Mouse (Mus musculus): ENCODE results near the gene Gadd45a. TPM values are rescaled to one million over a fixed set of nuclear protein-coding genes. Genes with fewer than 3 reads are reported as not detected.

Gene Gadd45a
- total and polyA plus RNA-seq, 3 experiments, result 12.5 to 26.2 (median 19.5) TPM

DNA sequence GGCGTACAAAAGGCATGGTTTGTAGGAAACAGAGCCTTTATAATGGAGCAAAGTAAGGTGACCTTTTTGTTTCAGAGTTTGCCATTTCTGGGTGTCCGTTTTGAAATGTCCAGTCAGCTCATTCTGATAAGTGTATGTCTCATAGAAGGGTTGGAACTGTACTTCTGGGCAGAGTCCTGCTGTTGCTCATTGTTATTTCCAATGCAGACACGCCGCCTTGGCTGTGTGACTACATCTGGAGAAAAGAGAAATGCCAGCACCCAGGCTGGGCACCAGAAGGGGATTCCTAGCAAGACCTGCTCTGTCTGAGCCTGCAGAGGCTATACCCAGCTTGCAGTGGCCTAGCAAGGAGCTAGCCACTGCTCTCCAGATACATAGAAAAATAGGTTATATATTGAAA, 43.9 kb upstream of the Gadd45a start:
- Histone ChIP-seq H3K9me3 (replicated peaks; ENCODE audit: low read length) (no peaks in the 10 kb centered on the region), H3K27me3 (replicated peaks) (no peaks in the 10 kb centered on the region), H3K9ac (ENCODE audit: insufficient read depth, low read depth) (no peak overlapping the region), H3K79me2 (replicated peaks; ENCODE audit: control insufficient read depth, extremely low read depth, insufficient read depth, poor library complexity, severe bottlenecking) (no peaks in the 10 kb centered on the region), H3K4me1 (ENCODE audit: control insufficient read depth in 1 of 2, insufficient read depth in 2 of 2) (peaks cover 10 to 21% of the 10 kb centered on the region in 2 experiments), H3K27ac (ENCODE audit: insufficient read depth, low read depth) (no peak overlapping the region), H3K36me3 (replicated peaks in 1 of 2; ENCODE audit: control insufficient read depth in 1 of 2, insufficient read depth in 1 of 2, low read length in 1 of 2) (no peaks in the 10 kb centered on the region), H3K4me3 (replicated peaks in 1 of 3; ENCODE audit: low read depth in 2 of 3, low read length in 2 of 3, poor library complexity in 1 of 3) (no peak overlapping the region), H3K4me2 (ENCODE audit: insufficient read depth, low read depth, poor library complexity, severe bottlenecking) (no peak overlapping the region)
- no peak for TF ChIP-seq BHLHE40 (IDR thresholded peaks at IDR 0.05; ENCODE audit: low read depth, low read length)
- no peak for TF ChIP-seq JUND (conservative IDR thresholded peaks at IDR 0.05; ENCODE audit: low read depth, low read length)
- TF ChIP-seq POLR2AphosphoS2 (IDR thresholded peaks at IDR 0.05; ENCODE audit: low read depth, low read length), result no peak
- no peak for TF ChIP-seq ZMIZ1 (IDR thresholded peaks at IDR 0.05; ENCODE audit: low read depth, low read length)
- TF ChIP-seq MYC (IDR thresholded peaks at IDR 0.05; ENCODE audit: low read depth, low read length), result no peak
- no peak for TF ChIP-seq TBP (conservative IDR thresholded peaks at IDR 0.05; ENCODE audit: low read depth, low read length)
- no peak for TF ChIP-seq ZC3H11A (IDR thresholded peaks at IDR 0.05; ENCODE audit: low read depth, low read length)
- no peak for TF ChIP-seq EP300 (IDR thresholded peaks at IDR 0.05; ENCODE audit: low read length)
- no peak for TF ChIP-seq USF1 (IDR thresholded peaks at IDR 0.05; ENCODE audit: low read depth, low read length)
- dilution Hi-C loops (cut with MboI; ENCODE audit: extremely low pct_ligation_motif_present, extremely low pct_unique_long_range_greater_than_20kb, low sequenced_read_pairs), result no loop called here
- no peak for DNase-seq (ENCODE audit: extremely low read depth)
- in situ Hi-C loops (cut with MboI; ENCODE audit: low pct_ligation_motif_present, low pct_unique_long_range_greater_than_20kb, low sequenced_read_pairs), result no loop called here

DNA sequence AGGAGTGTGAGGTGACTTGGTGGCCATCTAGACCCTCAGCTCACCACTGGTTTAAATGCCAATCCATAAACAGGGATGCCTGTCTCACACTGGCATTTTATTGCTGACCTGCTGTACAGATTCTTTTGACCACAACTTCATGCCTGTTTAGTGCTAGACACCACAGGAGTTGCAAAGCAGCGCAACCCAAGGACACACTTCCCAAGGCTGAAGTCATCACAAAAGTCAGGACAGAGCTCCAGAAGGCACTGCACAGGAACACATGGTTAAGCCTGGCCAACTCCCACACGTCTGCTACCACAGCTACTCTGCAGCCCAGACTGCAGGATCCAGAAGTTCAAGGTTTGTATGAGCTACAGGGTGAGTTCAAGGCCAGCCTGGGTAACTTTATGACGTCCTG, 40.8 kb upstream of the Gadd45a start:
- Histone ChIP-seq H3K79me2 (replicated peaks; ENCODE audit: control insufficient read depth, extremely low read depth, insufficient read depth, poor library complexity, severe bottlenecking) (no peaks in the 10 kb centered on the region), H3K36me3 (replicated peaks in 1 of 2; ENCODE audit: control insufficient read depth in 1 of 2, insufficient read depth in 1 of 2, low read length in 1 of 2) (no peaks in the 10 kb centered on the region), H3K27me3 (replicated peaks) (no peaks in the 10 kb centered on the region), H3K9me3 (replicated peaks; ENCODE audit: low read length) (no peaks in the 10 kb centered on the region), H3K9ac (ENCODE audit: insufficient read depth, low read depth) (no peak overlapping the region), H3K27ac (ENCODE audit: insufficient read depth, low read depth) (no peak overlapping the region), H3K4me3 (replicated peaks in 1 of 3; ENCODE audit: low read depth in 2 of 3, low read length in 2 of 3, poor library complexity in 1 of 3) (no peak overlapping the region), H3K4me1 (ENCODE audit: control insufficient read depth in 1 of 2, insufficient read depth in 2 of 2) (peaks cover 21 to 44% of the 10 kb centered on the region in 2 experiments), H3K4me2 (ENCODE audit: insufficient read depth, low read depth, poor library complexity, severe bottlenecking) (no peak overlapping the region)
- TF ChIP-seq TBP (conservative IDR thresholded peaks at IDR 0.05; ENCODE audit: low read depth, low read length), result no peak
- in situ Hi-C loops (cut with MboI; ENCODE audit: low pct_ligation_motif_present, low pct_unique_long_range_greater_than_20kb, low sequenced_read_pairs), result no loop called here
- DNase-seq (ENCODE audit: extremely low read depth), result no peak
- dilution Hi-C loops (cut with MboI; ENCODE audit: extremely low pct_ligation_motif_present, extremely low pct_unique_long_range_greater_than_20kb, low sequenced_read_pairs), result no loop called here

DNA sequence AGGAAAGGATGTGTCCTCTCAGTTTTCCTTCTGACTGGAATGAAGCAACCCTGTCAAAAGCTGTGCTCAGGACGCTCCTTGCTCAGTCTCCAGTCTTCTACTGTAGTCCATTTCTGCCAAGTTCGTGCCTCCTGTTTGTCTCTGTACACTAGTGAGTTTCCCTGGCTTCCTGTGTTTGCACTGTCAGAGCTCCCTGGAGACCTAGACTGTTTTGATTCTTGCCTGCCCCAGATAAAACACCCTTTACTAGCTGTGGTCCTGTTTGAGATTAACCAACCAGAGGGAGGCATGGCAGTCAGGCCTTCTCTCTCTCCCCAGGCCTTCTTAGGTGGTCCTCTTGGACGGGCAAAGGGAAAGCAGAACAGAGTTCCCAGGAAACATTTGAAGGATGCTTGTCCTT, 40.2 kb upstream of the Gadd45a start:
- Histone ChIP-seq H3K4me2 (ENCODE audit: insufficient read depth, low read depth, poor library complexity, severe bottlenecking) (no peak overlapping the region), H3K9ac (ENCODE audit: insufficient read depth, low read depth) (no peak overlapping the region), H3K27ac (ENCODE audit: insufficient read depth, low read depth) (no peak overlapping the region), H3K27me3 (replicated peaks) (no peaks in the 10 kb centered on the region), H3K79me2 (replicated peaks; ENCODE audit: control insufficient read depth, extremely low read depth, insufficient read depth, poor library complexity, severe bottlenecking) (no peaks in the 10 kb centered on the region), H3K4me3 (replicated peaks in 1 of 3; ENCODE audit: low read depth in 2 of 3, low read length in 2 of 3, poor library complexity in 1 of 3) (no peak overlapping the region), H3K9me3 (replicated peaks; ENCODE audit: low read length) (no peaks in the 10 kb centered on the region), H3K36me3 (replicated peaks in 1 of 2; ENCODE audit: control insufficient read depth in 1 of 2, insufficient read depth in 1 of 2, low read length in 1 of 2) (no peaks in the 10 kb centered on the region), H3K4me1 (ENCODE audit: control insufficient read depth in 1 of 2, insufficient read depth in 2 of 2) (peaks cover 21 to 44% of the 10 kb centered on the region in 2 experiments)
- TF ChIP-seq MAFK (IDR thresholded peaks at IDR 0.05; ENCODE audit: insufficient replicate concordance, low read length) (no peak), POLR2A (IDR thresholded peaks at IDR 0.05; ENCODE audit: low read depth, low read length) (no peak), RAD21 (IDR thresholded peaks at IDR 0.05; ENCODE audit: low read depth, low read length) (no peak), CTCF (conservative IDR thresholded peaks at IDR 0.05 in 1 of 2, IDR thresholded peaks at IDR 0.05 in 1 of 2; ENCODE audit: low read depth in 2 of 2, low read length in 2 of 2) (no peak), ZKSCAN1 (IDR thresholded peaks at IDR 0.05; ENCODE audit: borderline replicate concordance, low read depth, low read length) (no peak), PAX5 (IDR thresholded peaks at IDR 0.05; ENCODE audit: low read length) (no peak), NRF1 (IDR thresholded peaks at IDR 0.05; ENCODE audit: low read depth, low read length) (no peak), RCOR1 (conservative IDR thresholded peaks at IDR 0.05; ENCODE audit: low read depth, low read length) (no peak)
- in situ Hi-C loops (cut with MboI; ENCODE audit: low pct_ligation_motif_present, low pct_unique_long_range_greater_than_20kb, low sequenced_read_pairs), result no loop called here
- dilution Hi-C loops (cut with MboI; ENCODE audit: extremely low pct_ligation_motif_present, extremely low pct_unique_long_range_greater_than_20kb, low sequenced_read_pairs), result no loop called here
- no peak for DNase-seq (ENCODE audit: extremely low read depth)
